Mouse (Mus musculus) kidney, postnatal 0 days (tissue): ENCODE measurements around the gene Zdhhc17. TPM values are rescaled to one million over a fixed set of nuclear protein-coding genes. Genes with fewer than 3 reads are reported as not detected.

Experiments
- ATAC-seq: fragments of 200-750 bp; cut with Nextera tagmentation; replicated peaks from 2 replicates; pipeline ENCODE4 v1.8.0; 2017; ENCODE audit warnings: low read depth, moderate number of reproducible peaks, moderate TSS enrichment, moderate library complexity; ENCODE audit not compliant: low FRiP score
- DNase-seq: peaks from one replicate; pipeline ENCODE4 v3.0.0-alpha.2; 2016; ENCODE audit warnings: low spot score
- H3K27ac ChIP-seq: fragments of 300-500 bp; sonication (generic); 2 replicates; pipeline ENCODE4 v1.5.1; 2014; ENCODE audit warnings: mild to moderate bottlenecking
- H3K27me3 ChIP-seq: fragments of 300-500 bp; sonication (generic); 2 replicates; pipeline ENCODE4 v1.6.1; 2014; ENCODE audit warnings: low read length, mixed read lengths; ENCODE audit not compliant: insufficient read depth
- H3K36me3 ChIP-seq: fragments of 300-500 bp; sonication (generic); 2 replicates; pipeline ENCODE4 v1.6.1; 2014; ENCODE audit warnings: low read length, mixed read lengths; ENCODE audit not compliant: insufficient read depth
- H3K4me1 ChIP-seq: fragments of 300-500 bp; sonication (generic); replicated peaks from 2 replicates; pipeline ENCODE4 v1.6.1; 2014; ENCODE audit warnings: antibody characterized with exemption, low read length, mixed read lengths; ENCODE audit not compliant: insufficient read depth
- H3K4me2 ChIP-seq: fragments of 300-500 bp; sonication (generic); 2 replicates; pipeline ENCODE4 v1.6.1; 2014; ENCODE audit warnings: mild to moderate bottlenecking, low read length, moderate library complexity, mixed read lengths
- H3K4me3 ChIP-seq: fragments of 300-500 bp; sonication (generic); replicated peaks from 2 replicates; pipeline ENCODE4 v1.5.1; 2014; ENCODE audit warnings: low read depth, low read length
- H3K9ac ChIP-seq: fragments of 300-500 bp; sonication (generic); 2 replicates; pipeline ENCODE4 v1.6.1; 2014; ENCODE audit warnings: low read depth, low read length
- H3K9me3 ChIP-seq: fragments of 300-500 bp; sonication (generic); replicated peaks from 2 replicates; pipeline ENCODE4 v1.6.1; 2016; ENCODE audit warnings: low read length, inconsistent platforms, mixed read lengths
- CTCF ChIP-seq: IDR thresholded peaks from 2 replicates; pipeline ENCODE4 v1.5.1; 2016; ENCODE audit warnings: antibody characterized with exemption, low read depth, mild to moderate bottlenecking, moderate library complexity
- WGBS: fragments of 180-500 bp; shearing (Covaris S2); extraction: QIAGEN DNeasy Blood & Tissue Kit; methylation state at CpG from one replicate; pipeline ENCODE4 v1.1.7; 2014; 5-methylcytosine and 5-hydroxymethylcytosine counted together
- polyA plus RNA-seq: library from polyadenylated mRNA; unstranded; fragments of >200 nt; fragmentation: Nextera tagmentation; extraction: Ambion mirVana; gene quantifications from 2 replicates; pipeline ENCODE4 v1.2.1, GENCODE M21; 2015

Gene Zdhhc17
- polyA plus RNA-seq, 1 experiment from 2014 or later = 18.1 TPM

- 0 out of 2 replicates have a peak, but pooled peaks have one; percentile 27 for ATAC-seq
- Histone ChIP-seq H3K4me1 (peaks cover 21% of the 10 kb centered on the region; the same call in 1 of the 2 replicates), H3K27ac (no peak overlapping the region), H3K4me2 (no peak overlapping the region), H3K27me3 (no peaks in the 10 kb centered on the region), H3K9me3 (no peaks in the 10 kb centered on the region), H3K4me3 (no peak overlapping the region), H3K9ac (no peak overlapping the region), H3K36me3 (no peaks in the 10 kb centered on the region)
- peak; percentile 76 for DNase-seq
- no peak for TF ChIP-seq CTCF
- WGBS = 27% methylated on average over 5 of the region's 5 CpGs
Measured at GRCm38 (mm10) chr10:110994761-110995160, 15.2 kb downstream of the Zdhhc17 start.

GRCm38 (mm10) chr10:110993249-110993648 lies 16.7 kb downstream of the Zdhhc17 start:
- no peak for ATAC-seq
- no peak for TF ChIP-seq CTCF
- Histone ChIP-seq H3K4me3 (no peak overlapping the region), H3K27ac (no peak overlapping the region), H3K9me3 (no peaks in the 10 kb centered on the region), H3K36me3 (no peaks in the 10 kb centered on the region), H3K4me2 (no peak overlapping the region), H3K4me1 (peaks cover 21% of the 10 kb centered on the region; the same call in 1 of the 2 replicates), H3K9ac (no peak overlapping the region), H3K27me3 (no peaks in the 10 kb centered on the region)
- DNase-seq = no peak
- WGBS = 57% methylated on average over 5 of the region's 5 CpGs

GRCm38 (mm10) chr10:110992047-110992431 lies 17.9 kb downstream of the Zdhhc17 start:
- no peak overlapping the region for H3K4me3 ChIP-seq
- H3K4me2 ChIP-seq = no peak overlapping the region
- DNase-seq (no peak), ATAC-seq (peak; percentile 30; the same call in 1 of the 2 replicates)
- H3K36me3 ChIP-seq = no peaks in the 10 kb centered on the region
- H3K9ac ChIP-seq = no peak overlapping the region
- no peaks in the 10 kb centered on the region for H3K9me3 ChIP-seq
- no peak for TF ChIP-seq CTCF
- peaks cover 21% of the 10 kb centered on the region; the same call in 1 of the 2 replicates for H3K4me1 ChIP-seq
- 29% methylated on average over 9 of the region's 9 CpGs for WGBS
- H3K27ac ChIP-seq = no peak overlapping the region
- no peaks in the 10 kb centered on the region for H3K27me3 ChIP-seq

- H3K36me3 ChIP-seq = no peaks in the 10 kb centered on the region
- no peak for TF ChIP-seq CTCF
- H3K27me3 ChIP-seq = no peaks in the 10 kb centered on the region
- H3K27ac ChIP-seq = no peak overlapping the region
- DNase-seq = no peak
- WGBS = 63% methylated on average over 6 of the region's 6 CpGs
- H3K4me3 ChIP-seq = no peak overlapping the region
- no peak for ATAC-seq
- H3K9me3 ChIP-seq = no peaks in the 10 kb centered on the region
- peaks cover 25% of the 10 kb centered on the region; the same call in 1 of the 2 replicates for H3K4me1 ChIP-seq
- no peak overlapping the region for H3K4me2 ChIP-seq
- H3K9ac ChIP-seq = no peak overlapping the region
Measured at GRCm38 (mm10) chr10:110991307-110992046, 18.5 kb downstream of the Zdhhc17 start.

- Histone ChIP-seq H3K27me3 (no peaks in the 10 kb centered on the region), H3K4me2 (no peak overlapping the region), H3K36me3 (no peaks in the 10 kb centered on the region), H3K9me3 (no peaks in the 10 kb centered on the region), H3K9ac (no peak overlapping the region), H3K4me1 (peaks cover 23% of the 10 kb centered on the region; the same call in 1 of the 2 replicates), H3K4me3 (no peak overlapping the region), H3K27ac (no peak overlapping the region)
- ATAC-seq (no peak), DNase-seq (peak; percentile 71)
- 70% methylated on average over 2 of the region's 2 CpGs for WGBS
- TF ChIP-seq CTCF = peak; percentile 63
Measured at GRCm38 (mm10) chr10:110989729-110990128, 20.2 kb downstream of the Zdhhc17 start.

- no peaks in the 10 kb centered on the region for H3K9me3 ChIP-seq
- H3K27me3 ChIP-seq = no peaks in the 10 kb centered on the region
- H3K4me2 ChIP-seq = no peak overlapping the region
- no peaks in the 10 kb centered on the region for H3K36me3 ChIP-seq
- peaks cover 11% of the 10 kb centered on the region; the same call in 1 of the 2 replicates for H3K4me1 ChIP-seq
- no peak overlapping the region for H3K9ac ChIP-seq
- H3K27ac ChIP-seq = peak overlapping the region; percentile 61; the same call in 1 of the 2 replicates
- ATAC-seq (no peak), DNase-seq (no peak)
- WGBS = 82% methylated on average over 17 of the region's 17 CpGs
- no peak overlapping the region for H3K4me3 ChIP-seq
- TF ChIP-seq CTCF = no peak
Measured at GRCm38 (mm10) chr10:110986682-110987081, 23.3 kb downstream of the Zdhhc17 start.
